Mouse (Mus musculus): ENCODE measurements at regions not wholly inside any gene's neighbourhood (a gene's known extent, or its start where the extent isn't known, plus 50 kb on each side); places are given as distances from the start of the nearest gene placed in this dataset.

DNA sequence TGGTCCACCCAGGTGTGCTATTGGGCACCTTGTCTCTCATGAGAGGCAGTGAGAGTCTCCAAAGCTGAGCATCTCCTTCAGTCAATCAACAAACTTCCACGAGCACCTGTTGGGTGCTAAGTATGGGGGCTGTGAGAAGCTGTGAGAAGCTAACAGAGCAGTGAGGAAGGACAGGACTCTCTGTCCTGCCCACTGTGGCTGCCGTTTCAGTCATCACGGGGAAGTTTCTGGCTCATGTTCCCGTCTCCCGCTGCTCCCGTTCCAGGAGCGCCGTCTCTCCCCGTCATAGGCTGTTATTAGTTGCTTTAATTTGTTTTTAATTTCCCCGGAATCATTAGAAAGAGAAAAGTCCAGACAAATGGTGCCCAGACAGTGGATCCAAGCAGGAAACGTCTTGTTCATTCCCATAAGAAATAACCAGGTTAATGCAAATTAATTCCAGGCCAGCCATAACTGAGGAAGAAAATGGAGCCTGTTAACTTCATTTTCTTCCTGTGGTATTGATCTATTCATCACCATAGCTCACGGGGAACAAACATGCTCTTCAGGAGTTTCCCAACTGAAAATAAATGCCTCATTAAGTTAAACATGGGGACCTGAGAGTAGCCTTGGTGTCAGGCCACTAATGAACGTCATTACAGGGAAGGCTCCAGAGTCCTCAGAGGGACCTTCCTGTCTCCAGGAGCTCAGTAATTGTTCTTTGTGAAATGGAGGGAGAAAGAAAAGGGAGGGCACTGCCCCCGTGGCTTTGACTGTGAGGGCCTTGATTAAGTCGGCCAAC is 70.3 kb downstream of the Matn1 start:
- DNase-seq (ENCODE audit: low spot score), result no peak

DNA sequence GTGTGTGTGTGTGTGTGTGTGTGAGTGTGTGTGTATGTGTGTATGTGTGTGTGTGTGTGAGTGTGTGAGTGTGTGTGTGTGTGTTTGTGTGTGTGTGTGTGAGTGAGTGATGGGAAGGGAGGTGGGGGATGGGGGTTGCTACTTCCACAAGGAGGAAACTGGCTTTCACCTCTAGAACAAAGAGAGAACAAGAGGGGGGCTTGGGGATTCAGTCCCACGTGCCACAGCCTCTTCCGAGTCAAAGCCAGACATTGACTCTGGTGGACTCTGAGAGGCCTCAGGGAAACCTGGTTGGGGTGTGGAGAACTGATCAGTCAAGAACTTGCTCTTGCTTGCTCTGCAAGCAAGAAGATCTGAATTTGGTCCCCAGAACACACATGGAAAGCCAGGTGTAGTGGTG is 71.0 kb downstream of the Matn1 start:
- DNase-seq (ENCODE audit: low spot score), result no peak

DNA sequence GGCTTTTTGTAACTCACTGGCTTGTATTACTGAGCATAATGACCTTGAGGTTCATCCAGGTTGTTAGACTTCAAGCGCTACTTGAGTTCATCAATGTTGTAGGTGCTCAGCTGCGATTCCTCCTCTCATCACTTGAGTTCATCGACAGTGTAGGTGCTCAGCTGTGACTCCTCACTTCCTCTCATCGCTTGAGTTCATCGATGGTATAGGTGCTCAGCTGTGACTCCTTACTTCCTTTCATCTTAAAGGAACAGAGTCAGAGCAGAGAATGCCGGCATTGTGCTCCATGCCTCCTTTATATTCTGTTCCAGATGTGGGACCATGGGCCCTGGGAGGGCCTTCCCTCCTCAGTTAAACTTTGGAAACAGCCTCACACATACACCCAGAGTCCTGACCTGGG is 79.4 kb downstream of the Matn1 start:
- no peak for DNase-seq (ENCODE audit: low spot score)

DNA sequence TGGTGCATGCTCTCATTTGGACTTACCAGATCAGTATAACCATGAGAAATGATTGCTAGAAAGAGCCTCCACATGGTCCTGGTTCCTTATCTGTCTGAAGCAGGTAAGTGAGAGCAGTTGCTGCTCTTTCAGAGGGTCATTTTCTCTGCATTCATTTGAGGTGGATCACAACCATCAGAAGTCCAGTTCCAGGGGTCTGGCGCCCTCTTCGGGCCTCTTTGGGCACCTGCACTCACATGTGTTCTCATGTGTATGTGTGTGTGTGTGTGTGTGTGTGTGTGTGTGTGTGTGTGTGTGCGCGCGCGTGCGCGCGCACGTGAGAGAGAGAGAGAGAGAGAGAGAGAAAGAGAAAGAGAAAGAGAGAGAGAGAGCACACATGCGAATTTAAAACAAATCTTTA is 92.1 kb downstream of the Matn1 start:
- DNase-seq (ENCODE audit: low spot score), result no peak

DNA sequence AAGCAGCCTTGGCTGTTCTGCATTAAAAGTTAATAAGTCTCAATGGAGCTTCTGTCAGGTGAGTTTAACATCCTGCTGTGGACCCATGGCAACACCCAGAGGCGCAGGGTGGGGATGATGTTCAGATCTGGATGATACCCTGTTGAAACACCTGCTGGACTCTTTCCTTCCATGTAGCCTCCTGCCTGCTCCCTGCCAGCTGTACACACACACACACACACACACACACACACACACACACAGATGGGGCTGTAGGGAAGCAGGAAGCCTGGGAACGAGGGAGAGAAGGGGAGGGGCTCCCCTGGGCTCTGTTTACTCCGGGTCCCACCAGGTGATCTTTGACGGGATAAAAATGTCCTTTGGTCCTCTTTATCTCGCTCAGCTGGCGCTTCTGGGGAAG is 93.0 kb downstream of the Matn1 start:
- DNase-seq (ENCODE audit: low spot score), result no peak

DNA sequence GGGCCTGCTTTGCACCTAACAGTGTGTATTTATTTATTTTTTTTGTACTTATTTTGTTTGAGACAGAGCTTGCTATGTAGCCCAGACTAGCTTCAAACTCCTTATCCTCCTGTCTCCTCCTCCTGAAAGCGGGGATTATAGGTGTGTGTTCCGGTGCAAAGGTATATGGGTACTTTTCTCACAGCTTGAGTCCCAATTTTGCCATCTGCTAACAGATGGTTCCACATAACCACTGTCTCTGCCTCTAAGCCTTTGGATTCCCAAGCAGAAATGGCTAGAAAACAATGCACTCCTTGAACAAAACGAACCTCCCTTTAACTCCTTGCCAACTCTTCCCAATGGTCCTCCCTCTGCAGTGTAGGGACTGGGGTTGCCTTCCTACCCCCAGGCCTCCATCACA is 95.5 kb downstream of the Matn1 start:
- no peak for DNase-seq (ENCODE audit: low spot score)

DNA sequence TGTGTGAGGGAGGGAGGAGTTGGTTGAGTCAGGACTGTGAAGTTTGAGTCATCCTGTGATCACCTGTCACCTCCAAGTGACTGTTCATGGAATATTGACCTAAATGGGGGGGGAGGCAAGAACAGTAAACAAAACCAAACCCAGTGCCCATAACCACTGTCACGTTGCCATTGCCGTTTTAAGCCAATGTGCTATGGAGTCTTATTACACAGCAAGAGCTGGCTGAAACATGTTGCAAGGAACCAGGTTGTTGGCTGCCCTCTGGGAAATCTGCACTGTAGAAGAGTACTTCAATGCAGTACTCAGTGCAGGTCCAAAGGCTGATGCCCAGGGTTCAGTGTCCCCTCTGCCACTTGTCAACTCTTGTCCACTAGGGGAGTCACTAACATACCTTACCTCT is 97.0 kb downstream of the Matn1 start:
- DNase-seq (ENCODE audit: low spot score), result no peak

DNA sequence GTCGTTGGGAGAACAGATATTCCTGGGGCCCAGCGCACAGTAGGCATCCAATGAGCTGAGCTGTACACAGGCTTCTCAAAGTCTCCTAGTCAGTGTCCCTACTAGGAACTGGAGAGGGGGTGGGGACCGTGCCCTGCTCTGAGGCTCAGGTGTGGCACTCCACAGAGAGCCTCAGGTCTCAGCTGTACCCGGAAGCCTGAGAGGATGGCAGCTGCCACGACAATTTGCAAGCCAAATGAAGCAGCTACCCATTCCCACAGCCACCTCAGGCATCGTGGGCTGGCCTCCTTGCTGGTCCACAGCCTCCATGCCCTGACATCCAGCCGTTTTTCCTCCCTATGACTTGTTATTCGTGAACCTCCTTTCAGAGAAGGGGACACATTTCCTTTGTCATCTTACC is 101.9 kb downstream of the Matn1 start:
- no peak for DNase-seq (ENCODE audit: low spot score)

DNA sequence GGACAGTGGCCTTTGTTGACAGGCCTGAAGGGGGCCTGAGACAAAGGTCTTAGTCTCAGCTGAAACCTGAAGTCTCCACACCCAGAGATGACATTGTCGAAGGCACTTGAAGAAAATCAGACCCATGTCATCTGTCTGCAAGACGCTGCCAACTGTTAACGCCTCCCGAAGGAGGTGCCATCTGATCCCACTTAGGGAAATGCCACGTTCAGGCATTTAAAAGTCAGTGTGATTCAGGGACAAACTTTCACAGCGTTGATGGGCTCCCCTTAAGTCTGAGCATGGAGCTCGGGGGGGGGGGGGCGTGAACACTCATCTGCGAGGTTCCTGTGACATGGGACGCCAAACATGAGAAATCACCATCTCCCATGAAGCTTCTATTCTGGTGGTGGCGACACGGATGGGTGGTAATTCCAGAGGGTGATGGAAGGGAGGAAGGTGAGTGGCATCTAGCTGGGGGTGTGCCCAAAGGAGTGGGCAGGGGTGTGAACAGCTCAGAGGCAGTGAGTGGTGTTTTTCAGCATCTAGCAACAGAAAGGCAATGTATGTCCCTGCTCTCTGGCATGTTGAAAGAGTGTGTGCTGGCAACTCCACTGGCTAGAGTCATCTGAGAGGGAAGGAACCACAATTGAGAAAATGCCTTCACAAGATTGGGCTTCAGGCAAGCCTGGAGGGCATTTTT is 102.9 kb downstream of the Matn1 start:
- DNase-seq (ENCODE audit: low spot score), result no peak

DNA sequence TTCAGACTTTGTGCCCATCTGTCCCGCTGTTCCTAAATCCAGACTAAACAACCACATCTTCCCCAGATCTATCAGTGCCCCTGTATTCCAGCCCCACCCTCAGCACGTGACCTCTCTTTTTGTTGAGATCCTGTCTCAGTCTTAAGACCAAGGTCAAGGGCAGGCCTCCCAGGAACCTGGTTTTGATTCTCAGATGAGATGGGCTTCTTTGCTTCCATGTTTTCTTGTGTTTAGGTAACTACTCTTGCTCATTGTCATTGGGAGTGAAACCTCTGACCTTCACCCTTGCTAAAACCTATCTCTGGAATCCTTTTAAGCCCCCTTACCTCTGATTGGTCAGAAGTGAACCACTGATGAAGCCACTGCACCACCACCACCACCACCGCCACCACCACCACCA is 112.1 kb downstream of the Matn1 start:
- DNase-seq (ENCODE audit: low spot score), result no peak

DNA sequence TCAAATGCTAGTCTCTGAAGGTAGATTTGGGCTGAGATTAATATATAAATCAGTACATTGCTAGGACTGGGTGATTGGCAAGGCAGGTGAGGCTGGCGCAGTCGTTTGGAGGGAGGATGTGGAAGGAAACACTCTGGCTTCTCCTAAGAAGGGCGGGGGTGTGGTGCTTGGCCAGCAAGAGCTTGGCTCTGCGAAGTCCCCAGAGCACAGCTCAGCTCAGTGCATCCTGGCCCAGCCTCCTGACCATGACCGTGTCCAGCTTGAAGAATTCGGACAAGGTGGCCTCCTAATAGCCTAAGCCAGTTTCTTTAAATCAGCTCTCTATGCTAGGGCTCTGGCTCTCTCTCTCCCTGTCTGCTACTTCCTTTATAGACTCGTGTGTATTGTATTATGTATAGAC is 115.4 kb downstream of the Matn1 start:
- DNase-seq (ENCODE audit: low spot score), result no peak

DNA sequence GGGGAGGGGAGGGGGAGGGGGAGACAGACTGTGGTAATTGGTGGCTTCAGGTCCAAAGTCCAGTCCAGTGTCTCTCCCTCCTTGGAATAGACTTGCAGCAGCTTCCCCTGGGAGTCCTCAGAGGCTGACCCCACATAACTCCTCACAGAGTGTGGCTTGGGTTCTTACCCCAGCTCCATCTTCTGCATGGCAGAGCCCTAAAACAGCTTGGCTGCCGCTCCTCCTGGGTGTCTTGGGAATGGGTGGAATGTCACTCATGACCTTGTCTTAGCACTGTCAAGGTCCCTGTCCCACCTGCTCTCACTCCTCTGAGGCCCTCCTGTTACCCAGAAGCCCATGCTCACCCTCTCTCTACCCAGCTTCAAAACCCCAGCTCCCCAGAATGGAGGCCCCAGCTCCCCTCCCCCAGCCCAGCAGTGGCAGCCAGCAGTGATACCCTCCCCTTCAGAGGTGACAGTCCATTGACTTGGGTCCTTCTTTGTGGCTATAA is 116.1 kb downstream of the Matn1 start:
- DNase-seq (ENCODE audit: low spot score), result no peak

DNA sequence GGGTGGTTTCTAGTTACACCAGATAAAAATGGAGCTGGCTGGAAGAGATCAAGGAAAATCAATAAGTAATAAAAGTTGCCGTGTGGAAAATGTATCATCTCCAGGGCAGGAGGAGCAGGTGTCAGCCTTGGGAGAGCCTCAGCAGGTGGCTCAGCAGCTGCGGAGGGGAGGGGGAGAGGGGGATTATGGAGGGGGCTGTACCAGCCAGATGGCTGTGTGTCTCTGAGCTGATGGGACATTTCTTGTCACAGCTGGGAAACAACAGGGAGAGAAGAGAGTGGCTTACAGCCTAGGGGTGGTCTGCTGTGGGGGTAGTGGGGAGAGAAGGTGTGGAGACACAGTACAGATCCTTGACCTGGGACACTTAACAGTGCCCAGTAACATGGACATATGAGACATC is 116.5 kb downstream of the Matn1 start:
- DNase-seq (ENCODE audit: low spot score), result no peak

DNA sequence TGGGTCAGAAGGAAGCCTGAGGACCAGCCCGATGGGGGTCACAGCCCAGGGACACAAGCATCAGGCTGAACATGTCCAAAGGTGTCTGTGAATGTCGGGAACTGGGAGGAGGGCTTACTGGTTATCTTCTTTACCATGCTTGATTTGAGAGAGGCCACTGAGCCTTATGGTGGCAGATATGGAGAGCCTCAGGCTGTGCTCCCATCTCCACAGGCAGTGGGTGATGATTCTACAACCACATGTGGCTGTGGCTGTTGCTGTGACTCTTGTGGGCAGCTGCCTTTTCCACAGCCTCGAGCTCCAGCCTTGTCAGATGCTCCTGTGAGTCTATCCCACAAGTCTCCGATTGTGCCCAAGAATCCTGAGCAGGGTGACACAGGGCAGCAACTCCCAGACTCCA is 118.4 kb downstream of the Matn1 start:
- no peak for DNase-seq (ENCODE audit: low spot score)

DNA sequence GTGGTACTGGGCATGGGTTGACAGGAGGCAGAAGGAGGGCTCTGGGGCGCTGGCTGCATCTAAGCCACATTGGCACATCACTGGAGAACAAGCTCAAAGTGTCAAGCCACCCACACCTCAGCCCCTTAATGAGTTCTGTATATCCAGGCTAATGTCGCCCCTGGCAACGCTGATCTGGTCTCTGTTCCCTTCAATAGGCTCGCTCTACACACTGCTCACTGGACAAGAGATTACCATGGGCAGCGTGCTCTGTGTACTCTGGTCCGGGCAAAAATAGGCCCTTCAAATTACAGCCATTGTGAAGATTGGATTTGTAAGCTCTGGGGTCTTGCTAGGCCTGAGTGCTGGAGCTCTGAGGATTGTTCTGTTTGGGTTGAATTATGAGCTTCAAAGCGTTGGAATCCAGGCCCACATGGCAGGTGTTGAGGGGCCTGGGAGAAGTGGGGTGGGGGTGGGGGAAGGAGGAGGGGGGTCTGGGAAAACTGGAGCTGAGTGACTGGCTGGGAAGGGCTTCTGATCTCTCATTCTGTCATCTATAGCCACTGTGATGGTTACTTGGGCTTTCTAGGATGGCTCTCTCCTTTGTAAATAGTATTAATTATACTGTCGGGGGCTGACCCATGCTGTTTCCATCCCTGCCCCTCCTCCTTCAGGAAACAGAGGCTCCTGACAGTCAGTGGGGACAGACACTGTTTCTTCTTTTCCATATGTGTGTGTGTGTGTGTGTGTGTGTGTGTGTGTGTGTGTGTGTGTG is 122.2 kb downstream of the Matn1 start:
- no peak for DNase-seq (ENCODE audit: low spot score)

DNA sequence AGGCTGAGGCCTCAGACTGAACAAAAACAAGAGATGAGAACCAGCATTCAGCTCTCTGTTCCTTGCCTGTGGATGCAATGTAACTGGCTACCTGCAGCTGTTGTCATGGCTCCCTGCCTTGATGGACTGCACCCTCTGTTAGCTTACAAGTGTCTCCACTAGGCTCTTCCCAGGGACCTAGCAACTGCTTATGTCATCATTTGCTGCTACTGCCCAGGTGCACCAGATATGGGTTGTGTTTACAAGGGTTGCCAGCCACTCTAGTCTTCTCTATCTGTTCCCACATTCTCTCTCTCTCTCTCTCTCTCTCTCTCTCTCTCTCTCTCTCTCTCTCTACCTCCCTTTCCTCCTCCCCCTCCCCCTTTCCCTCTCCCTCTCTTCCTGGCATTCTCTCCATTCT is 126.4 kb downstream of the Matn1 start:
- no peak for DNase-seq (ENCODE audit: low spot score)

DNA sequence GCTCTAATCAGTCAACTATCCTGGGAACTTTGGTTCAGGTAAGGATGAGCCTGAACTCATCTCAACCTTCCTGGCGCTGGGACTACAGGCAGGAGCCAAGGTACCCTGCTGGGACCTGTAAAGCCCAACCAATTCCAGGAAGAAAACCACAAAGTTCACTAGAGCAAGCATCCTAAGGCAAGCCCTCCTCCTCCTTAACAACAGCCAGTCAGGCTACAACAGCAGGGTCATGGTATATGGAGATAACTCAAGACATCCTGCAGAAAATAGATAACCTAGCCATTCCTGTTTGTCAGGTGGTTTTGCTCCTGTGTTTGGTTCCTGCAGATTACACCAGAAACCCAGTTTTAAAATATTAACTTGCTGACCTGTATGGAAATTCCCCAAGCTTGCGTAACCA is 128.4 kb downstream of the Matn1 start:
- DNase-seq (ENCODE audit: low spot score), result no peak

DNA sequence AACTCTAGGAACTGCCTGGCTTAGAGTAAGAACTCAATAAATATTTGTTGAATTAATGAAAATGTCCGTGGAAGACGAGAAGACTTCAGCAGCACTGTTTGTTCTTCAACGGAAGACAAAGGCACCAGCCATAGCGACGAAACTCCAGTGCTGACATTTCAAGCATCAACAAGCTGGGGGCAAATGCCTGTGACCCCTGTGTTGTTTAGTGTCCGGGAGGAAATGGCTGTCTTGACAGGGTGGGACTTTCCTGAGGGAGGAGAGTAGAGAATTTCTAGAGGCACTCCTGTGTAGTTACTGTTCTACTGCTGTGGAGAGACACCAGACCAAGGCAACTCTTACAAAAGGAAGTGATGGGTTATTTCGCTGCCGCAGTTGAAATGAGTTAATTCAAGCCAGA is 129.2 kb downstream of the Matn1 start:
- DNase-seq (ENCODE audit: low spot score), result no peak

DNA sequence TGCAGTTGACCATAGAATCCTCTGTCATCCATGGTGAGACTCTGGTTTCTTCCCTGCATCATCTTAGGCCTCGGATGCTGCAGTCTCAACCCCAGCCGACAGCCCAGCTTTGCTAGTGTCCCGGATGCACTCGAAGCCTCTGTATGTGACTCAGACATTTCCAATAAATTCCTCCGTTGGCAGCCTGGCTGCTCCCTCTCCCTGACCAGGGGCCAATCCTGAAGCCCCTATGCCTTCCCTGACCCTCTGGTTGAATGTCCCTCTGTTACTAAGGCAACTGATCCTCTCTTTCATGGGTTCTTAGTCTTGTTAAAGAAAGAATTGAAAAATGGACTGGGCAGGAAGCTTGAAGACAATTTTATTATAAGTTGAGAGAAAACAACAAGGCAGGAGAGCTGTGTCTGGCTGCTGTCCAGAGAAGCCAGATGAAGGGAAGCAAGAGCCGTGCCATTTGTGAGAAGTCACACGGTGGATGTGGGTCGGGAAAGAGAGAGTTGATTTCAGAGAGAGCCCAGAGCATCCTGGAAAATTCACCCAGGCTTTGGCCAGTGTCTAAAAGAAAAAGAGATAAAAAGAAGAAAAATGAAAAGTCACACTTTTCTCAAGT is 131.2 kb downstream of the Matn1 start:
- no peak for DNase-seq (ENCODE audit: low spot score)

DNA sequence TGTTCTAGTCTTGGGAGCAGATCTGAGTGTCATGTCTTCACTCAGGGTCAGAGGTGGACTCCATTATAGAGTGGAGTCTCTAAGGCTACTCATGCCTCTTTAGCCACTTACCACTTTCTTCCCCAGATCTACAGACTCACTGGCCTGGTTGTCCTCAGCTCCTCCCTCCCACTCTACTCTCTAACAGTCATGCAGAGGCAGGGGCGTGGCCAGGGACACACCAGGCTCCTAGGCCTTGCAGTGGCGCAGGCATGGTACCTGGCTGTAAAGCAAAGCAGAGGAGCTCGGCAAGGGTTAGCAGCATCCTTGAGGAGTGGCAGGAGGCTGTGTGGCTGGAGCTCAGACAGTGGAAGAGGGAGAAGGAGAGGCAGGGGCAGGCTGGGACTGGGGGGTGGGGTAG is 132.4 kb downstream of the Matn1 start:
- no peak for DNase-seq (ENCODE audit: low spot score)

DNA sequence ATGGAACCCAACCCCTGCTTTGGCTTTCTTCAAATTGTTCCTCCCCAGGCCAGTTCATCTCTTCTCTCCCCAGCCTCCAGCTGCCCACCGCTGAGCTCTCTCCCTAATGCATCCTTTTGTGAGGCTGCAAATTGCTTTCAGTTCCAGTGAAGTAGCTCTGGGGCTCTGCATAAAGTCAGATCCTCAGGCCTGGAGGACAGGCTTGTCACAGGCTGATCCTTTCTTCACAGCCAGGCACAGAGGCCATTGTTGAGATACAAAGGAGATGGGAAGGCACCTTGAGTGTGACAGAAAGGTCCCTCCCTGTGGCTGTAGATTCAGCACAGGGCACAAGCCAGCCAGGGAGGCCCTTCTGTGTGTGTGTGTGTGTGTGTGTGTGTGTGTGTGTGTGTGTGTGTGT is 135.9 kb downstream of the Matn1 start:
- DNase-seq (ENCODE audit: low spot score), result no peak

DNA sequence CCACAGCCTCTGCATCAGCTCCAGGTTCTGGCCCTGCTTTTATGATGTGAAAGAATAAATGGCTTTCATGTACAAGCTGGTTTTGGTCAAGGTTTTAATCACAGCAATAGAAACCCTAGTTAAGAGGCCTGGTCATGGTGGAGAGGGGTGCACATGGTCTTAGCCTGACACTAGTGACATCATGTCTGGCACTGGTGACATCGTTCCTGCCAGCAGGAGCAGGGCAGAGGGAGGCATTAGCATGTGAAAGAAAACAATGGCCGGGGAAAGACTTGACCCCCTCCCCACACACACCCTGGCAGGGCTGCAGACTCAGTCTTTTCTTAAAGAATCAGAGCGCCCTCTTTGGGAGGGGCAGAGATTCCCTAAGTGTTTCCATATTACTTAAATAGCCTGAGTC is 139.2 kb downstream of the Matn1 start:
- no peak for DNase-seq (ENCODE audit: low spot score)

Measured in heart, adult 8-10 months (tissue).